Mouse (Mus musculus): ENCODE results near the gene Slc7a7. TPM values are rescaled to one million over a fixed set of nuclear protein-coding genes. Genes with fewer than 3 reads are reported as not detected.
"Not testable (repeated sequence)": the region's sequence is repeated elsewhere in the genome, so short reads cannot be mapped to it uniquely, and the experiment has no call there.

Slc7a7 gene
- total RNA-seq, 2 experiments from 2014 or later: 3.1 to 4.5 TPM

DNA sequence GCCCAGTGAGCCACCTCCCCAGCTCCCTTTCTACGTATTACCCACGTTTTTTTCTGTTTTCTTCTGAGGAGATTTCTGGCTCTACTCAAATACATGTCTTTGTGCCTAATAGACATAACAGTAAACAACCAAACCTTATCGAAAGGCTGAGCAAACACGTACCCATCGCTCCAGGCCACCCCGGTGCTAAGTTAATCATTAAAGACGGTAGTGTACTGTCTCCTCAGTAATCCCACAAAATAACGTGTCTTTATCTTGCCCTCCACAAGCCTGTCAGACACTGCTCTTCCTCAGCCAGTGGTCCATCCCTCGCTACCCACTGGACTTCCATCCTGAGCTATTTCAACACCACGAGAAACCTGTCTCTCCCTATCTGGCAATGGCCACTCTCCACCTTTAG lies 35.8 kb downstream of the Slc7a7 start:
- DNase-seq (ENCODE audit: low spot score in 2 of 2): no peak

DNA sequence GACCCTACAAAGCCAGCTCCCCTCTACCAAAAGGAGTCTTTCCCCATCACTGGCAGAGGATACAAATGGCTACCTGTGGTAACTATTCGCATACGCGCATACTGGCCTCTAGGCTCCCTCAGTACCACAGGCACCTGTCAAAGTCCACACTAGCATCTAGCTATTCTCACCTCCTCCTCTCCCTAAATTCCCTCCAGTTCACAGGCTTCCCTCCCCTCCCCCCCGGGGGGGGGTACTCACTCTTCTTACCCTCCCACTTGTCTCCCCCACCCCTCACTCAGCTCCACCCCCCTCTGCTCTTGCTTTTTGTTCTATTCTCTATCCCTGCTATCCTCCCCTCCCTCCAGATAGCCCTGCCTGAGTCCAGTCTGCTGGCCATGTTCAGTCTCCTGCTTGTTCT lies 37.0 kb downstream of the Slc7a7 start:
- DNase-seq (ENCODE audit: low spot score in 2 of 2): no peak

DNA sequence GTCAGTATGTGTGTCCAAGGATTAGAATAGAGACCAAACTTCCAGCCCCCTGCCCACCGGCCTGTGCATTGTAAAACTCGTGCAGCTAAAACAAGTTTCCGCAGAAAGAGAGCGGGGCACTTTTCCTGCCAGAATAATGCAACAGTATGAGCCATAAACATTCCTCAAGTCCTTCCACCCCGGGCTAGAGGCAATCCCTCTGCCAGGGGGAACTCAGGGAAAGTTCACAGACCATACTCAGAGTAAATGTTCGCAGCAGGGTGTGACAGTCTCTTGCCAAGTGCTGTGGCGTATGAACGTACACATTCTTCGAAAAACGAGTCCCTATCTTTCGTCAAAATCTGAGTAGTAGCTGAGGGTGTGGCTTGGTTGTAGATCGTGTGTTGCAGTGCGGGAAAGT lies 38.0 kb downstream of the Slc7a7 start:
- no peak for DNase-seq (ENCODE audit: low spot score in 2 of 2)

DNA sequence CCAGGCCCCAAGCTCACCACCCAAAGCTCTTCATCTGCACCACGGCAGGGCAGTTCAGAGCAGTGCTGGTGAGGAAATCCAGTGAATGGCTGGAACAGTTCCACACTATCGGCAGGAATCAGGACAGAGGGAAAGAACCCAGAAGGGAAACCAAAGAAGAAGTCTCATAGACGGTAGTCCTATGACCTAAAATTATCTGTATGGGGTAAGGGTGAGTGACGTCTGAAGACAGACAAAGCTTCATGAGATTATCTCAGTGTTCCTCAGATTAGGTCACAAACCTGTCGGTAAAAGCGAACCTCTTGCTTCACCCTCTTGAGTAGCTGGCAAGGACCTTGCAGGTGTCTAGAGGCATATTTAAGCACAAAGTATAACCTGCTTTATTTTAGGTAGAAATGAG lies 40.4 kb downstream of the Slc7a7 start:
- DNase-seq (ENCODE audit: low spot score in 2 of 2): no peak

DNA sequence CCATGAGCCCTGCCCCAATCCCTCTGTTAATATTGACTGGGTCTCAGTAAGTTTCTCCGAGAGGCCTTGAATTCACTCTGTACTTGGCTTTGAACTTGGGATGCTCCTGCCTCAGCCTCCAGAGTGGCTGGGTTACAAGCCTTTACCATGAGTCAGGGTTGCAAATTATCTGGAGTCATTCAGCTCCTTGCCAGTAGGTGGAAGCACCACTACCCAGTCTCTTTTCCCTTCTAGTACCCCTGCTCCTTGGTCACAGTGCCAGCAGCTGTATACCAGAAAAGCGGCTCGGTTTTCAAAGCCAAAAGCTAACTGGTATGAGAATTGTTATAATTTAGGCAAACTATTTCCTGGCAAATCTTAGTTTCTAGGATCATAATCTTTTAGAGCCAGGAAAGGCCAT lies 41.7 kb downstream of the Slc7a7 start:
- DNase-seq (ENCODE audit: low spot score in 2 of 2): no peak

DNA sequence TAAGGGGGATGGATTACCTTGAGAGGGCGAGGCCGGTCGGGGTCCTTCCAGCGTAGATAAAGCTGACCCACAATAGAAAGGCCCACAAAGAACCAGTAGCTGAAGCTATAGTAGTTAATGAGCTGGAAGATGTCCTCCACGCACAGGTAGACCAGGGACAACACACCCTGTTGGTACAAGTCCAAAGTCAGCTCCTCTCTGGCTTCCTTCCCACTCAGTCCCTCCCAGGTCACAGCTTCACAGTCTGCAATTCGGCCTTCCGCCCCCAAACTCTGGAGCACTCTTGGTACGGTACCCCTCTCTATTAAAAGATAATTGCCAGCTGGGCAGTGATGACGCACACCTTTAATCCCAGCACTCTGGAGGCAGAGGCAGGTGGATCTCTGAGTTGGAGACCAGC lies 44.7 kb downstream of the Slc7a7 start:
- no peak for DNase-seq (ENCODE audit: low spot score in 2 of 2)

DNA sequence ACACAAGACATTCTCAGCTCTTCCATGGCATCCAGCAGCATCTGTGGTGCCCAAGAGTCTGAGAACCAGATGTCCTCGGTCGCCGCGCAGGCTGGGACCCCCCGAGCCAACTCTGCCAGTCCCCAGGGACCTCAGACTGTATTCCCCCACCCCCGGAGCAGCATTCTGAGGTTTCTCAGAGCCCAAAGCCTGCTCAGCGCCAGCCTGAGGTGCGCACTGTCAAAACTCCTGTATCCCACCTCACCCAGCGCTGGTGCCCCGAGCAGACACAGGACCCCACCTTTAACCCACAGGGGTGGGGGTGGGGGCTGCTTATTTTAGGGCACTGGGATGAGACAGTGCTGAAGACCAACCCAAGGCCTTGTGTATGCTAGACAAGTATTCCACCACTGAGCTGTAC lies 46.1 kb downstream of the Slc7a7 start:
- no peak for DNase-seq (ENCODE audit: low spot score in 2 of 2)

DNA sequence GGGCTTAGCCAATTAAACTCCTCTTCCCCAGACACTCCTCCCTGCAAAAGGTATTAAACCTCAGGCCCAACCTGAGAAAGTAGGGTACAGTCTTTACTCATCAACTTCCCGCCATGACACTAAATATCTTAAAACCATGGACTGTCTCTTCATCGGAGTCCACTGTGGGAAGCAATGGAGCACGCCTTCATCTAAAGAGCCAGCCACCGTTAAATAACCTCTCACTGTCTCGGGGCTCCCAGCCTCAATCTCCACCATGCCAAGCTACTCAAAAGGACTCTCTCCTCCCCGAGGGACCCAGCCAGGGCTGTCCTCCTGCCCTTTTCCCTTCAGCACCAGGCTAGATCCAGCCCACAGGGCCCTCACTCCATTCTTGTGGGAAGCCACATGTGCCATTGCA lies 47.0 kb downstream of the Slc7a7 start:
- no peak for DNase-seq (ENCODE audit: low spot score in 2 of 2)

DNA sequence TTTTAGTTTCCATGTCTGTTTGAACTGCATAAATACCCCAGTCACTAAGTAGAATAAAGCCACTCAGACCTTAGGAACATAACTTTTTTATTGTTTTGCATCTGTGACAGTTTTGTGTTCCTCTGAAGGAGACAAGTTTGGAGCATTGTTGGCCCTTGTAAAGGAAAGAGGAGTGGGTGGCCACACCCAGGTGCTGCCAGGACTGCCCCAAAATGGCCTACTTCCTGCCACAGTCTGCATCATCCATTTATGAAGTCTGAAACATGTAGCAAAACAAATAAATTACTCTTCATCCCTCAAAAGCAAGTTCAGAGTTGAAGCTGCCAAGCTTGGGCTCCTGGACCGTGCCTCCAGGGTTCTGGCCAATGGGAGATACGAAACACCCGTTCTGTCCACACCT lies 48.2 kb downstream of the Slc7a7 start:
- DNase-seq (ENCODE audit: low spot score in 2 of 2): no peak

DNA sequence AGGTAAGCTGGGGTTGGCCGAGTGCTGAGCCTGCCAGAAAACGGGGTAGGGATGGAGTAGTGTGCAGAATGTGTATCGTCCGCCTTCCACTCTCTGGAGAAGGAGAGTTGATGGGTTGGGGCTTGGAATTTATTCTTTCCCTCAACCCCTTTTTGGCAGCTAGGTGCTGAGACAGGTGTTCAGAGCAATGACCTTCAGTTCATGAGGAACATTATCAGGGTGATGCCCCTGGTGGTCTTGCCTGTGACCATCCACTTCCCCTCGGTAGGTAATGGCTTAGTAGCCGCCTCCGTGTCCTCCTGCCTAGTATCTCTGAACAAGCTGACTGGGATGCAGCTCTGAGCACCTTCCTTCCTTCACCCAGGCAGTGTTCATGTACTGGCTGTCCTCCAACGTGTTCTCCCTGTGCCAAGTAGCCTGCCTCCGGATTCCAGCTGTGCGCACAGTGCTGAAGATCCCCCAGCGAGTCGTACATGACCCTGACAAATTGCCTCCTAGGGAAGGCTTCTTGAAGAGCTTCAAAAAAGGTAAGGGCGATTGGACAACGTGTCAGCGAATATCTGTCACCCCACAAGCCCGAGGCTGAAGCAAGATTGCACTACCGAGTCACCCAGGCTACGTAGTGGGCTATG lies 50.0 kb downstream of the Slc7a7 start:
- DNase-seq (ENCODE audit: low spot score in 2 of 2): peak in 1 of 2 experiments; percentile 23

DNA sequence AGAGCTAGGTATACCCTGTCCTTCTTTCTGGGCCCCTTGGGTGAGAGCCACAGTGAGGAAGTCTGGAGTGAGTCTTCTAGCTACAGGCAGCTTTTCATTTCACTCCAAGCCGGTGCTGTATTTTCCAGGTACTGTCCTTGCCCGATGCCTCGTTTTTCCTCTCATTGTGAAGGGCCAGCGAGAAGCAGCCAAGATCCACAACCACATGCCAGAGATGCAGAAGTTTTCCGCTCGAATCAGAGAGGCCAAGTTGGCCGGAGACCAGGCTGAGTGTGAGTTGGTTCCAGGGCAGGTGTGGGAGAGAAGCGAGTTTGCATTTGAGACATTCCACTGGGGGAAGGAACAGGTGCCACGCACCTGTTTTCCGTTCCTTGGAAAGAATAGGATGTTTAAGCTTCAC lies 51.0 kb downstream of the Slc7a7 start:
- DNase-seq (ENCODE audit: low spot score in 2 of 2): peak in 1 of 2 experiments; percentile 18

DNA sequence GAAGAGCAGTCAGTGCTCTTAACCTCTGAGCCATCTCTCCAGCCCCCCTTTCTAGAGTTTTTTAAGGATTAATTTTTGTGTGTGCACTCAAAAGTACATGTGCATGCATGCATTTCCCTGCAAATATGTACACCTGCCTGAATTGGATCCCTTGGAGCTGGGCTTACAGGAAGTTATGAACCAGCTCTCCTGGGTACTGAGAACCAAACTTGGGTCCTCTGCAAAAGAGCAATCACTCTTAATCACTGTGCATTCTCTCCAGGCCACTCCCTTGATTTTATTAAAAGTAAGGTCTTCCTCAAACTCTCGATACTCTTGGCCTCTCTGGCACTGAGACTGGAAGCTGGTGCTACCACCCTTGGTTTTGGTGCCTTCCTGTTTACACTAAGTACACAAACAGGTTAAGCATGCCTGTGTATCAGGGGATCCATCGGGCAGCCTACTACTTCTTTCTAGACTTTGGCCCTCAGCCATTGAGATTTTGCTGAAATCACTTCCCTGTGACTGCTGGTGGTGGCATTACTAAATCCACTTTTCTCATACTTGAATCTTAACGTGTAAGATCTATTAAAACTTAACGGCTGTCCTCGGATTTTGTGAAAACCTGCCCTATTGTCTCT lies 52.4 kb downstream of the Slc7a7 start:
- peak in 1 of 2 experiments; percentile 13 for DNase-seq (ENCODE audit: low spot score in 2 of 2)

DNA sequence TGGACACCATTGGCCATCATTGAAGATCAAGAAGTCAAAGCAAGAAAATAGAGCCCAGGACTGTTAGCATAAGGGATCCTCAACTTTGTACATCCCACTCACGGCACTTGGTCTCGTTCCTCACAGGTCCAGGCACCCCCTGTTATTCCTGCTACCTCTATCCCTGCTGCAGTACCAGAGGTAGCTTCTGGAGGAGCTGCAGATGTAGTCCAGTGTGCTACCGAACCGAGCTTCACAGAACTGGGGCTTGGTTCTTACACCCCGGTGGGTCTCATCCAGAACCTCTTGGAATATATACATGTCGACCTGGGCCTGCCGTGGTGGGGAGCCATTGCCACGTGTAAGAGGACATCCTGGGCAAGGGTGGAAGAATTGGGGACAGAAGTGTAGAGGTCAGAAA lies 54.4 kb downstream of the Slc7a7 start:
- peak in 1 of 2 experiments; percentile 15 for DNase-seq (ENCODE audit: low spot score in 2 of 2)

DNA sequence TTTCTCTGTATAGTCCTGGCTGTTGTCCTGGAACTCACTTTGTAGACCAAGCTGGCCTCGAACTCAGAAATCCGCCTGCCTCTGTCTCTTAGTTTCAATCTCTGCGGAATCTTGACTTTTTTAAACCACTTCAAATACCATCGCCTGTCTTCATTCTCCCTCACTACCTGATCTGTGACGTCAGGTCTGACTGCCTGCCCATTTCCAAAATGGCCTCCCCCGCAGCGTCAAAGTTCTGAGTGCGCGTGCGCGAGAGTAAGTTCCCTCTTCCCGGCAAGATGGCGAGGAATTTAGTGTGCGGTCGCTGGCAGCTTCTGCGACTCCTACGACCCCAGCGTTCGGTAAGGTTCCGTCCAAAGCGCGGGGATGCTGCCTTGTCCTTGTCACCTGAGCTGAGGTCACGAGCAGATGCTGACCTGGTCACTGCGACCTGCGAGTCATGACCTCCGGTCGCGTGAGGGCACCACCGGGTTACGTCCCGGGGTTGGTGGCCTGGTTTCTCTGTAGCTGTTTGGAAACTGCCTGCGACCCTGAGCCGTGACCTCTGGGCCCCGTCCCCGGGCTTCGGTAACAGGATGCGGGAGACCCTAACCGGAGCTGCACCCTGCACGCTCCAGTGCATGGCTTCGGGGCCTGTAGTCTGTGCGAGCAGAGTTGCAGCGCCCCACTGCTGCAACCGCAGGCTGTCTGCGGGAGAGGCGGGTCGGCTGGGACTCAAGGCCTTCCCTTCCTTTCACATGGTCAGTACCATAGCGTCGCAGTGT lies 56.8 kb downstream of the Slc7a7 start, which contains the start of gene Oxa1l:
TSS of gene Oxa1l (plus strand) at position 258 of the 764 bp plus-strand sequence.
- DNase-seq (ENCODE audit: low spot score in 2 of 2): peak; percentile 96 to 97

DNA sequence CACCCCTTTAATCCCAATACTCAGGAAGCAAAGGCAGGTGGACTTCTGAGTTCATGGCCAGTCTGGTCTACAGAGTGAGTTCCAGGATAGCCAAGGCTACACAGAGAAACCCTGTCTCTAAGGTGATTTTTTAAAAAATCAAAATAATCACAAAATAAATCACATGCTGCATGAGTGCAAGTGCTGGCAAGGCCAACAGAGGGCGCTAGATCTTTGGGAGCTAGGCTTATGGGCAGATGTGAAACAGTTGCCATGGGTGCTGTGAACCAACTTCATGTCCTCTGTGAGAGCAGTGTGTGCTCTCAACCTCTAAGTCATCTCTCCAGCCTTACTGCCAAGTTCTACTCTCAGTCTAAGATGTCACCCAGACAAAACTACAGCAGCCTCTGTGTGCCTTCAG lies 63.2 kb downstream of the Slc7a7 start:
- DNase-seq (ENCODE audit: low spot score in 2 of 2): no peak

DNA sequence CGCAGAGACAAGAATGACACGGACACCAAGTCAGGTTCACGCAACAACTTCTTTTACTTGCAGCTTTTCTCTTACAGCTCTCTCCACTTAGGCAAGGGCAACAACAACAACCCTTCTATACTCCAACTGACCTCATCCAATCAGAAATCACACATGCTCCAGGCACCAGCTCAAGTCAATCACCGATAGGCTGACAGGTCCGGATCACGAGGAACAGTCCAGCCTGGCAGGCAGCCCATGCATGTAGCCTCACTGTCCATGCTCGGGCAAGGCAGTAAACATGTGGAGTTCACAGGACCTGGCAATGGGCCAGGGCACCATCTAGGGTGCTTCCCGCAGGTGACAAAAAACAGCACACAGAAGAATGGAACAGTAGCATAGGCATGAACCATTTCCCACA lies 65.3 kb downstream of the Slc7a7 start:
- DNase-seq (ENCODE audit: low spot score in 2 of 2): no peak

DNA sequence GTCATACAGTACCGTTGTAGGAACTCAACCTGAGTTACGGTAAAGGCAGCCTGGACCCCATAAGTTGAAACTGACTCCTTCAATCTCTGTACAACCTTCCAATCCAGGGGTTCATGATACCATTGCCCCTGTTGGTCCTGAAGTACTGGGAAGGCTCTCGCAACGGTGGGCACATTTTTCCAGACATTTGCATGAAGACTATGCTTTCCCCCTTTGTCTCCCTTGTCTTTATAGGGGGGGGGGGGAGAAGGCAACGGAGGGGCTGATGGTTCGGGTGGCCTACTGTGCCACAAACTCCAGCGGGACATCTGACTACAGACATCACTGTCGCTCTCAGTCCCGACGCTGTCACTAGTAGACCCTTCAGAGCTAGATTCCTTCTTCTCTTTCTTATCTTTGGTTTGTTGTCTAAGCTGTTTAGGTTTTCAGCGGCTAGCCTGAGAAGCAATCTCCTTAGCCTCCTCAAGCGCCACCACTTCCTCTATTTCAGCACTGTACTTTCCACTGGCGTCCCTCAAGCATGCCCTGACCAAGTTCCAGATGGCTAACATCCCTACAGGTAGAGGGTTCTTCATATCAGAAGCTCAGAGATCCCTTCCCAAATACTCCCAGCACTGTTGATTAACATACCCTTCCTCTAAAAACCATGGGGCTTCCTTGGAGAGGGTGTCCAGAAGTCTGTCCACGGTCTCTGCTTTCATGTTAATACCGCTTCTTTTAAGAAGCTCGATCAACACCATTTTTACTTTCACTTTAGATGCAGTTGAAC lies 66.6 kb downstream of the Slc7a7 start:
- DNase-seq (ENCODE audit: low spot score in 2 of 2): not testable (repeated sequence)

DNA sequence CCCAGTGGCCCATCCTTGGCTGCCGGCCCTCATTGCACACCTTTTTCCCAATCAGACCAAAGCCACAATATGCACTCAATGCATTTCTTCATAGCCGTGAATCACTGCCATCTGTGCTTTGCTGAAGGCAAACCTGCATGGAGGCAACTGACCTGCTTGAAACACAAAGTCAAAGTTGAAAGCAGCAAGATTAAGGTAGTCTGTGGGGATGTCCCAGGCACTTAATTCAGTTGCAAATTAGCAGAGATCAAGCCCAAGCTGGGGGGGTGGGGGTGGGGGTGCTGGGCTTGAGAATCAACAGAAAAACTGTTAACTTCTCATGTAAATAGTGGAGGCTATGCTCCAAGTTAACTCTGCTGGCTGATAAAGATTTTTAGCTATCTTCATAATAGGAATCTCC lies 75.8 kb downstream of the Slc7a7 start:
- DNase-seq (ENCODE audit: low spot score in 2 of 2): not testable (repeated sequence)

DNA sequence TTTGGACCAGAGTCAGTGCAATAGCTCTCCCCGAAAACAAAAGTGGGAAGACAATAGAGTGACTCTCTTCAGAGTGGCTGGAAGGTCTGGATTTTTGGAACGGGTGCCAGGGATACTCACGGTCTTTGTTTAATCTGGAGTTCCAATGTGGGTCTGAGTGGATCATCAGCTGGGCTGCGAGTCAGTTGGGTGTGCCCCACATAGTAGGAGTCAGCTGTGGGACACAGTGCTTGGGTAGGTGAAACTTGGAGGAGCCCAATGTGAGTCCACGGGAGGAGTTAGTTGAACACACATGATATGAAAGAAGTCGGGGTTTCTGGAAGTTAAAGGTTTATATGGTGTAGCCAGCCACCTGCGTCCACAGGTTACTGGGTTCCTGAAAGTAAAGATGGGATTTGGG lies 76.7 kb downstream of the Slc7a7 start:
- no peak for DNase-seq (ENCODE audit: low spot score in 2 of 2)

DNA sequence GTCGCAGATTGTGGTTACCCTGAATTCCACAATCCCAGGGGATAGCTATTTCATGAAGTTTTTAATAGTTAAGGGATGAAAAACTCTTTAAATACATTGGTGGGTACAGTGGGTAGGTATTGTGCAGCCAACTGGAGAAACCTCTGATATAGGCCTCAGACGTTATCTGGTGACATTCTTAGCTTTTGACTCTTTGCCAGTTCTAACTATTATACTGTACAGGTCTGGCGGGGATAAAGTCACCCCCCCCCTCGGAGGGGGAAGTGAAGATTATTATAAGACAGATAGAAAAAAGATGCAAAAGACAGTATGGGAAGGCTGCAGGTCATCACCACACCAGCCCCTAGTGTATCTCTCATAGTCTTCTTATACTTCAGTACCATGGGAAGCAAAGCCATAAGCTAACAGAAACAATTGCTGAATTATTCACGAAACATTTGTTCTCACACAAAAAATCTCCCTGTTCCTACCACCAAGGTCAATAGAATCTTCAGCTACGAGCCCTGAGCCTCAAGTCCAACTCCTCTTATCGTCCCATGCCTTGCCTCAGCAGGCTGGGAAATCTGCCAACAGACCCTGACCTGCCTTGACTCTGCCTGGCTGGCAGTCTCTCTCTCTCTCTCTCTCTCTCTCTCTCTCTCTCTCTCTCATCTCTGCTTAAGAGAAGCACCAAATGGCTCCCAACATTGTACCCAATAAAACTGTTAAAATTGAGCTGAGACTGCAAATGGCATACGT lies 84.0 kb downstream of the Slc7a7 start:
- DNase-seq (ENCODE audit: low spot score in 2 of 2): peak; percentile 33 to 44
